Mouse (Mus musculus) ES-Bruce4 (cell line): ENCODE measurements at regions not wholly inside any gene's neighbourhood (a gene's known extent, or its start where the extent isn't known, plus 50 kb on each side); places are given as distances from the start of the nearest gene placed in this dataset.

Experiments
- CTCF ChIP-seq: IDR thresholded peaks from one replicate; pipeline ENCODE4 v1.8.1; 2011; ENCODE audit warnings: low read depth, low read length
- POLR2A ChIP-seq: IDR thresholded peaks from one replicate; pipeline ENCODE4 v1.8.1; 2011; ENCODE audit warnings: low read length; ENCODE audit not compliant: insufficient read depth

GRCm38 (mm10) chr14:102906826-102907225 is 75.6 kb downstream of the Kctd12 start:
- TF ChIP-seq POLR2A (no peak), CTCF (no peak)
